Comparison of ENCODE assay signal across 8 mouse cellular contexts in the genomic region with DNA sequence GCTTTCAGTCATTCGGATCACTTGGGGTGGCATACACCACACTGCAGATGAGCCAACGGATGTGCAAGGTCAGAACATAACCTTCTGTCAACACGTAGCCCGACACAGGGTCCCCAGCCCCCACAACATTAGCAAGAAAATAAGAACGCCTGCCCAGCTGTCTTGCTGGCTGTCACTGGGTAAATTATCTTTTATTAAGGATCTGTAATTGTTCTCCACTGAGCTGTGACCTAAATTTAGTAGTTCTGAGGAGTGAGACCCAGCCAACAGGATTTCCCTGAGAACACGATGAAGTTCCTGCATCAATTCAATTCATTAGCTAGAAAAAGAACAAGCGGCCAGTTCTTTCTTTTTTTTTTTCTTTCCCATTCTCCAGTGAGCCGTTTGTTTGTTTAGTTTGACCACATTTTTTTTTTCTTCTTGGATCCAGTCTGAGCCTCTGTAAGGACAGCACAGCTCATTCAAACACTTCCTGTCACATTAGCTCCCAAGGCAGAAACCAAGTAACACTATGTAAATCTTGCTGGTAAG.
DNase-seq lines count a peak whose midpoint lies in the region; ATAC-seq and TF ChIP-seq lines count a peak whose summit lies in the region.

No protein-coding gene starts in this region.

- H3K9me3 ChIP-seq in hindbrain, postnatal 0 days (ENCODE audit: low read length) = no peaks in the 10 kb centered on the region
- no peaks in the 10 kb centered on the region for H3K9me3 ChIP-seq in liver, embryonic 16.5 days (replicated peaks; ENCODE audit: control insufficient read depth, low read length)

- no peaks in the 10 kb centered on the region for H3K36me3 ChIP-seq in hindbrain, postnatal 0 days (ENCODE audit: insufficient read depth, low read length)
- no peaks in the 10 kb centered on the region for H3K36me3 ChIP-seq in liver, embryonic 16.5 days (ENCODE audit: control insufficient read depth, insufficient read depth)

- no peaks in the 10 kb centered on the region for H3K27me3 ChIP-seq in hindbrain, postnatal 0 days (ENCODE audit: insufficient read depth, low read length)
- H3K27me3 ChIP-seq in liver, embryonic 16.5 days (ENCODE audit: control insufficient read depth, insufficient read depth, low read depth, low read length) = no peaks in the 10 kb centered on the region

- H3K4me2 ChIP-seq in hindbrain, postnatal 0 days (ENCODE audit: low read depth, low read length) = no peak overlapping the region
- H3K4me2 ChIP-seq in liver, embryonic 16.5 days (ENCODE audit: low read depth, low read length) = no peak overlapping the region

- no peaks in the 10 kb centered on the region for H3K4me1 ChIP-seq in hindbrain, postnatal 0 days (ENCODE audit: insufficient read depth, low read length)
- H3K4me1 ChIP-seq in liver, embryonic 16.5 days (ENCODE audit: control insufficient read depth, low read depth, low read length) = no peaks in the 10 kb centered on the region

- TF ChIP-seq CTCF in hindbrain, postnatal 0 days (IDR thresholded peaks at IDR 0.05; ENCODE audit: low read depth) = no peak

- WGBS in hindbrain, postnatal 0 days = 7% methylated on average over 8 of the region's 8 CpGs
- 25% methylated on average over 8 of the region's 8 CpGs for WGBS in liver, embryonic 16.5 days (ENCODE audit: insufficient replicate concordance)

- H3K4me3 ChIP-seq in hindbrain, postnatal 0 days (ENCODE audit: low read length) = no peak overlapping the region
- H3K4me3 ChIP-seq in liver, embryonic 16.5 days (ENCODE audit: low read depth, low read length) = no peak overlapping the region

- ATAC-seq in hindbrain, postnatal 0 days = peak; percentile 84
- peak; percentile 32; the same call in 1 of the 2 replicates for ATAC-seq in liver, embryonic 16.5 days (ENCODE audit: low read depth)

- H3K27ac ChIP-seq in hindbrain, postnatal 0 days = peak overlapping the region; percentile 54; the same call in 1 of the 2 replicates
- H3K27ac ChIP-seq in liver, embryonic 16.5 days (ENCODE audit: low read length) = no peak overlapping the region

- no peak overlapping the region for H3K9ac ChIP-seq in hindbrain, postnatal 0 days (replicated peaks; ENCODE audit: low read length)
- no peak overlapping the region for H3K9ac ChIP-seq in liver, embryonic 16.5 days (ENCODE audit: low read depth, low read length)

- DNase-seq in right cerebral cortex, postnatal 10 days (ENCODE audit: low spot score in 2 of 2) = peak; percentile 26 to 46
- DNase-seq in right cerebral cortex, postnatal 25 days = no peak
- DNase-seq in forelimb bud, embryonic 11.5 days (ENCODE audit: low read depth, low spot score) = peak; percentile 11
- DNase-seq in hindbrain, postnatal 0 days (ENCODE audit: low spot score) = peak; percentile 53
- DNase-seq in retina, embryonic 14.5 days (ENCODE audit: low spot score) = peak; percentile 60
- DNase-seq in urinary bladder, adult 2 months (ENCODE audit: low spot score) = no peak
- DNase-seq in thymus, postnatal 10 days (ENCODE audit: low spot score in 2 of 2) = no peak

Comparison
In these comparisons a context has a peak if more than half of its experiments do, and no peak if none do; other contexts are left out.
1. DNase-seq: peak in right cerebral cortex, postnatal 10 days (2 of 2), forelimb bud, embryonic 11.5 days (single experiment), hindbrain, postnatal 0 days (single experiment) and retina, embryonic 14.5 days (single experiment); none in right cerebral cortex, postnatal 25 days (single experiment), urinary bladder, adult 2 months (single experiment) and thymus, postnatal 10 days (0 of 2).